Mouse (Mus musculus) midbrain, embryonic 15.5 days (tissue): ENCODE data around the gene Akap2. TPM values are rescaled to one million over a fixed set of nuclear protein-coding genes. Genes with fewer than 3 reads are reported as not detected.
"Not testable (repeated sequence)": the region's sequence is repeated elsewhere in the genome, so short reads cannot be mapped to it uniquely, and the experiment has no call there.

Source experiments
- ATAC-seq: fragments of 200-750 bp; cut with Nextera tagmentation; replicated peaks from 2 replicates; pipeline ENCODE4 v1.8.0; 2017; ENCODE audit warnings: moderate TSS enrichment
- H3K27ac ChIP-seq: fragments of 300-500 bp; sonication (generic); 2 replicates; pipeline ENCODE4 v1.5.1; 2015; ENCODE audit warnings: mild to moderate bottlenecking, inconsistent platforms
- H3K27me3 ChIP-seq: fragments of 300-500 bp; sonication (generic); replicated peaks from 2 replicates; pipeline ENCODE4 v1.6.1; 2015; ENCODE audit warnings: inconsistent platforms
- H3K36me3 ChIP-seq: fragments of 300-500 bp; sonication (generic); replicated peaks from 2 replicates; pipeline ENCODE4 v1.6.1; 2015; ENCODE audit warnings: inconsistent platforms
- H3K4me1 ChIP-seq: fragments of 300-500 bp; sonication (generic); 2 replicates; pipeline ENCODE4 v1.6.1; 2015; ENCODE audit warnings: inconsistent platforms
- H3K4me2 ChIP-seq: fragments of 300-500 bp; sonication (generic); 2 replicates; pipeline ENCODE4 v1.6.1; 2015; ENCODE audit warnings: inconsistent platforms, mild to moderate bottlenecking, moderate library complexity
- H3K4me3 ChIP-seq: fragments of 300-500 bp; sonication (generic); 2 replicates; pipeline ENCODE4 v1.5.1; 2015; ENCODE audit warnings: mild to moderate bottlenecking, inconsistent platforms
- H3K9ac ChIP-seq: fragments of 300-500 bp; sonication (generic); 2 replicates; pipeline ENCODE4 v1.6.1; 2015; ENCODE audit warnings: mild to moderate bottlenecking, inconsistent platforms
- H3K9me3 ChIP-seq: fragments of 300-500 bp; sonication (generic); 2 replicates; pipeline ENCODE4 v1.6.1; 2016; ENCODE audit warnings: inconsistent platforms
- WGBS: fragments of 180-500 bp; shearing (Covaris S2); methylation state at CpG from one replicate; pipeline ENCODE4 v1.1.7; 2015; ENCODE audit warnings: mixed read lengths; 5-methylcytosine and 5-hydroxymethylcytosine counted together
- polyA plus RNA-seq: library from polyadenylated mRNA; unstranded; fragments of >200 nt; fragmentation: Nextera tagmentation; extraction: Ambion mirVana; gene quantifications from 2 replicates; pipeline ENCODE4 v1.2.1, GENCODE M21; 2015

Akap2 gene
- polyA plus RNA-seq, 1 experiment from 2014 or later, result 10.2 TPM

GRCm38 (mm10) chr4:57867454-57867853, 150.0 kb downstream of the Akap2 start:
- no peak overlapping the region for H3K27ac ChIP-seq
- no peak for ATAC-seq
- H3K4me3 ChIP-seq, result no peak overlapping the region
- WGBS, result 36% methylated on average over 10 of the region's 10 CpGs
- H3K4me1 ChIP-seq, result peaks cover 4% of the 10 kb centered on the region
- no peak overlapping the region for H3K9ac ChIP-seq
- no peaks in the 10 kb centered on the region for H3K9me3 ChIP-seq
- H3K27me3 ChIP-seq, result no peaks in the 10 kb centered on the region
- no peaks in the 10 kb centered on the region for H3K36me3 ChIP-seq
- no peak overlapping the region for H3K4me2 ChIP-seq

DNA sequence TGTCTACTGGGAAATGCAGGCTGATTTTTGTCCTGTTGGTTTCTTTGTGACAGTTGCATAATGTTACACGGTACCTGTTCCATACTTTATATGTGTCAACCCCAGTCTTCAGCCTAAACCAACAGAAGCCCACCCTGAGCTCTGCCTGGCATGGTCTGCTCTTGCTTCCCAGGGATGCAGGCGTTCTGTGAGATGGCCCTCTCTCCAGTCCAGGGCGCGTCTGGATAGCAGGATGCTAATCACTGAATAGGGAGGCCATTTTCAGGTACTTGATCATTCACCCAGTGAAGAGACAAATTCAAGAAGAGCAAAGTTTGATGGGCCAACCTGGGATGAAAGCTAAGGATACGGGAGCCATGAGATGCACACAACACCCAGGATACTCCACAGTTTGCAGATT, 161.7 kb downstream of the Akap2 start:
- Histone ChIP-seq H3K4me2 (no peak overlapping the region), H3K36me3 (no peaks in the 10 kb centered on the region), H3K4me3 (no peak overlapping the region), H3K4me1 (no peaks in the 10 kb centered on the region), H3K27me3 (no peaks in the 10 kb centered on the region), H3K9ac (no peak overlapping the region), H3K9me3 (no peaks in the 10 kb centered on the region), H3K27ac (no peak overlapping the region)
- ATAC-seq, result no peak
- 89% methylated on average over 5 of the region's 5 CpGs for WGBS

GRCm38 (mm10) chr4:57879804-57880357, 162.4 kb downstream of the Akap2 start:
- H3K27ac ChIP-seq, result no peak overlapping the region
- H3K4me2 ChIP-seq, result no peak overlapping the region
- H3K9ac ChIP-seq, result no peak overlapping the region
- no peaks in the 10 kb centered on the region for H3K27me3 ChIP-seq
- WGBS, result 15% methylated on average over 6 of the region's 6 CpGs
- H3K36me3 ChIP-seq, result no peaks in the 10 kb centered on the region
- ATAC-seq, result peak; percentile 39; the same call in 1 of the 2 replicates
- no peaks in the 10 kb centered on the region for H3K4me1 ChIP-seq
- H3K4me3 ChIP-seq, result no peak overlapping the region
- H3K9me3 ChIP-seq, result no peaks in the 10 kb centered on the region

- no peak overlapping the region for H3K27ac ChIP-seq
- no peak overlapping the region for H3K9ac ChIP-seq
- H3K36me3 ChIP-seq, result no peaks in the 10 kb centered on the region
- H3K4me2 ChIP-seq, result no peak overlapping the region
- no peaks in the 10 kb centered on the region for H3K27me3 ChIP-seq
- H3K4me1 ChIP-seq, result 0 out of 2 replicates have a peak, but pooled peaks cover 4% of the 10 kb centered on the region
- 78% methylated on average over 7 of the region's 7 CpGs for WGBS
- no peak overlapping the region for H3K4me3 ChIP-seq
- ATAC-seq, result no peak
- H3K9me3 ChIP-seq, result no peaks in the 10 kb centered on the region
These were observed 166.3 kb downstream of the Akap2 start for GRCm38 (mm10) chr4:57883520-57884421.

DNA sequence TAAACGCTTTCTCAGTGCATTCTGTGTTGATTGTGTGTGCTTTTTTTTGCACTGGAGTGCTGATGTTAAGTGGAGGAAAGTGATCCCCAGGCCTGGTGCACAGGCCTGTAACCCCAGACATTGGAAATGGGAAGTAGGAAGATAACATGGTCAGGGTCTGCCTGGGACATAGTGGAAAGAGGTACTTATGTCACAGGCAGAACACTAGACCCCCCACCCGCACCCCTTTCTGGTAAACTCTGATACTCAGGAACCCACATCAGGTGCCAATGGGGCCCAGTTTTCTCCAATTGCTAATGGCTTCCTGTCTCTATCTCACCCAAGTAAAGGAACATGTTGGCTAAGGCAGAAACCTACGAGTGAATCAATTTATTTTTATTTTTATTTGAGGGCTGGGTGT, 167.1 kb downstream of the Akap2 start:
- WGBS, result 89% methylated on average over 3 of the region's 3 CpGs
- no peak overlapping the region for H3K4me2 ChIP-seq
- no peak overlapping the region for H3K4me3 ChIP-seq
- H3K9me3 ChIP-seq, result no peaks in the 10 kb centered on the region
- H3K27ac ChIP-seq, result no peak overlapping the region
- no peak for ATAC-seq
- 0 out of 2 replicates have a peak, but pooled peaks cover 4% of the 10 kb centered on the region for H3K4me1 ChIP-seq
- no peaks in the 10 kb centered on the region for H3K27me3 ChIP-seq
- H3K9ac ChIP-seq, result no peak overlapping the region
- no peaks in the 10 kb centered on the region for H3K36me3 ChIP-seq

- Histone ChIP-seq H3K36me3 (no peaks in the 10 kb centered on the region), H3K9ac (no peak overlapping the region), H3K4me1 (0 out of 2 replicates have a peak, but pooled peaks cover 4% of the 10 kb centered on the region), H3K4me2 (no peak overlapping the region), H3K27me3 (no peaks in the 10 kb centered on the region), H3K27ac (no peak overlapping the region), H3K9me3 (no peaks in the 10 kb centered on the region), H3K4me3 (no peak overlapping the region)
- 72% methylated on average over 2 of the region's 2 CpGs for WGBS
- ATAC-seq, result no peak
These were observed 167.7 kb downstream of the Akap2 start for GRCm38 (mm10) chr4:57885186-57885585.

DNA sequence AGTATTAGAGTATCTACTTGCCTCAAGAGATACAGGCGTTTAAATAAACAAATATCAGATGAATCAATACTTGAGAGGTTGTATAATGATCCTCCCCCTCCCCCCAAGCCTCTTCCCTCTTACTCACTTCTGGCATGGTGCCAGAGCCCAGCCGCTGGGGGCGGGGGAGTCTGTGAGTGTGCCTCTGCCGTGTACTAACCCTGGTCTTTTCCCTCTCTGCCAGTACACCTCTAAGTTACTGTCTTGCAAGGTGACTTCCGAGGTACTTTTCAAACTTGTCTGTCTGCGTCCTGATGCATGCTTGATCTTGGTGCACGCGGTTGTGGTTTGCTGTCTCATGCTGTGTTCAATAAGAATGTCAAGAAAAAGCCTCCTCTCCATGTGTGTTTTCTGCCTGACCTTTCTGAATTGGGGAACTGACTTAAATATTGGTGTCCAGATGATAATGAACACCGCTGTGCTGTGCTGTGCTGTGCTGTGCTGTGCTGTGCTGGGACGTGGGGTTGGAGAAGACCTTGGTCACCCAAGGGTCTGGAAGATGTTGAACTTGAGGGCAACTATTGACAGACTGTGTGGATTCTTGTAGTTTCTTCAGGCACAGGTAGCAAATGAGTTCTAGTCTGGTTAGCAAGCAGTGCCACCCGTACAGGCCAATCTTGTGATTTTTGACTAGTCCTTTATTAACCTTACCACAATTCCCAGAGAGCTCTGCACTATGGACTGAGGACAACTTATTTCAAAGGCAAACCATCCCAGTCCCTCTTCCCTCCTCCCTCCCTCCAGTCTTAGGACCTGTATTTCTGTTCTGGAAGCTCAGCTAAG, 168.8 kb downstream of the Akap2 start:
- Histone ChIP-seq H3K36me3 (no peaks in the 10 kb centered on the region), H3K27me3 (no peaks in the 10 kb centered on the region), H3K4me2 (no peak overlapping the region), H3K9ac (no peak overlapping the region), H3K27ac (no peak overlapping the region), H3K4me1 (0 out of 2 replicates have a peak, but pooled peaks cover 4% of the 10 kb centered on the region), H3K9me3 (no peaks in the 10 kb centered on the region), H3K4me3 (no peak overlapping the region)
- ATAC-seq, result no peak; the same call in 1 of the 2 replicates
- WGBS, result 55% methylated on average over 11 of the region's 11 CpGs

DNA sequence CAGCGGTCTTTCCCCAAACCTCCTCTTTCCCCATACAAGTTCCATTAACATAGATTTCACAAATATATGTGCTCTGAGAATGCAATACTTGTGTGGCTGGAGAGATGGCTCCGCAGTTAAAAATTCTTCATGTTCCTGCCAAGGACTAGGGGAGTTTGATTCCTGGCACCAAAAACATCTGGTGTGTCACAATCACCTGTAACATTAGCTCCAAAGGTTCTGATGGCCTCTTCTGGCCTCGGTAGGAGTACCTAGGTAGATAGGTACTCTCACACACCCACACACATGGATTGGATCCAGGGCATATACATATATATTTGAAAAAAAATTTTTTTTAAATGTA, 169.4 kb downstream of the Akap2 start:
- Histone ChIP-seq H3K4me2 (no peak overlapping the region), H3K9me3 (no peaks in the 10 kb centered on the region), H3K27ac (no peak overlapping the region), H3K4me3 (no peak overlapping the region), H3K4me1 (0 out of 2 replicates have a peak, but pooled peaks cover 4% of the 10 kb centered on the region), H3K36me3 (no peaks in the 10 kb centered on the region), H3K9ac (no peak overlapping the region), H3K27me3 (no peaks in the 10 kb centered on the region)
- no peak for ATAC-seq
- 94% methylated on average over 3 of the region's 3 CpGs for WGBS

- Histone ChIP-seq H3K36me3 (no peaks in the 10 kb centered on the region), H3K27me3 (no peaks in the 10 kb centered on the region), H3K9me3 (no peaks in the 10 kb centered on the region), H3K4me2 (no peak overlapping the region), H3K9ac (no peak overlapping the region), H3K27ac (no peak overlapping the region), H3K4me1 (0 out of 2 replicates have a peak, but pooled peaks cover 4% of the 10 kb centered on the region), H3K4me3 (no peak overlapping the region)
- ATAC-seq, result no peak
- WGBS, result 91% methylated on average over 2 of the region's 2 CpGs
These were observed 170.8 kb downstream of the Akap2 start for GRCm38 (mm10) chr4:57888246-57888645.

- H3K4me1 ChIP-seq, H3K9ac ChIP-seq, H3K27me3 ChIP-seq, H3K27ac ChIP-seq, H3K9me3 ChIP-seq, ATAC-seq, H3K4me3 ChIP-seq, H3K4me2 ChIP-seq, H3K36me3 ChIP-seq: not testable (repeated sequence)
- 97% methylated on average over 1 of the region's 1 CpGs for WGBS
These were observed 171.5 kb downstream of the Akap2 start for GRCm38 (mm10) chr4:57888978-57889377.

GRCm38 (mm10) chr4:57889773-57890172, 172.3 kb downstream of the Akap2 start:
- Histone ChIP-seq H3K4me1 (0 out of 2 replicates have a peak, but pooled peaks cover 4% of the 10 kb centered on the region), H3K27ac (no peak overlapping the region), H3K4me2 (no peak overlapping the region), H3K4me3 (no peak overlapping the region), H3K27me3 (no peaks in the 10 kb centered on the region), H3K9me3 (no peaks in the 10 kb centered on the region), H3K9ac (no peak overlapping the region), H3K36me3 (no peaks in the 10 kb centered on the region)
- no peak for ATAC-seq
- 84% methylated on average over 8 of the region's 8 CpGs for WGBS

- Histone ChIP-seq H3K4me3 (no peak overlapping the region), H3K4me1 (0 out of 2 replicates have a peak, but pooled peaks cover 4% of the 10 kb centered on the region), H3K27ac (no peak overlapping the region), H3K9ac (no peak overlapping the region), H3K9me3 (no peaks in the 10 kb centered on the region), H3K36me3 (no peaks in the 10 kb centered on the region), H3K27me3 (no peaks in the 10 kb centered on the region), H3K4me2 (no peak overlapping the region)
- 43% methylated on average over 10 of the region's 10 CpGs for WGBS
- peak; percentile 82 for ATAC-seq
These were observed 174.6 kb downstream of the Akap2 start for GRCm38 (mm10) chr4:57892001-57892586.
